Mouse (Mus musculus) heart, postnatal 14 days (tissue): ENCODE results near the gene Per1. TPM values are rescaled to one million over a fixed set of nuclear protein-coding genes. Genes with fewer than 3 reads are reported as not detected.

Experiments
- DNase-seq, 2 experiments: peaks; one replicate each; pipeline ENCODE4 v3.0.0; 2021 to 2022
- intact Hi-C: fragments of 180-260 bp; cut with DNase I; formaldehyde crosslinking; loops from one replicate; pipeline ENCODE4 v1.15.1; 2025
- total RNA-seq, 2 experiments: library from RNA; stranded (reverse); gene quantifications; 2 replicates each; pipeline ENCODE4 v1.2.3; 2021

Per1 gene
- total RNA-seq, 2 experiments from 2014 or later = 100 to 103 TPM

DNA sequence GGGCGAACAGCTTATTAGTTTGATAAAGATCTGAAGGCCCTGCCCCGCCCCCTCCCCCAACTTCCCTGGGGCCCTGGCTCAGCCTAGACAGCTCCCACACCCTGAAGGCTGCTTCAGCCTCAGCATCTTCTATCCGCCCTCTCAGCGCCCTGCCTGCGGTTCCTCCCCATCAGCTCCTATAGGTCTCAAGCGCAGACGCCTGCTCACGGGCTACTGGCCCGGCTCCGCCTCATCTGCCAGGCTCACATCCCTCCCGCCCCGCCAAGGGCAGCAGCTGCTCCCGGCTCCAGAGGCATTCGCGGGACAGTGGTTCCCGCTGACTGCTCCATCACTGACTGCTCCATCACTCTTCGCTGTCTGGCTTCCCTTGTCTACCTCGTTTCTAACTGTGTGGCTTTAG is 61.8 kb downstream of the Per1 start, which contains the start of gene Alox12b:
Gene Alox12b (plus strand): TSS at position 190 of the 400 bp plus-strand sequence.
- intact Hi-C loops = loop anchor here (1.0 kb wide), 1 partner anchor 21 kb away; no protein-coding TSS in a partner anchor
- DNase-seq = no peak

Other genes with a start within 250 kb of the Per1 start
- gene Ndel1, start 223.4 kb upstream of the Per1 start, total RNA-seq = 10 to 100 TPM; 56.1 to 59.6 TPM
- gene Rnf222, start 206.7 kb upstream of the Per1 start, total RNA-seq = under 1 TPM in 1 of 2 experiments, not detected in 1; 0.15 TPM
- 100 to 1,000 TPM; 607 to 680 TPM for gene Rpl26, start 193.6 kb upstream of the Per1 start, total RNA-seq
- gene Odf4, start 168.1 kb upstream of the Per1 start, total RNA-seq = not detected
- gene Arhgef15, start 137.7 kb upstream of the Per1 start, total RNA-seq = 10 to 100 TPM; 37.9 to 46.1 TPM
- gene Slc25a35, start 127.1 kb upstream of the Per1 start, total RNA-seq = 1 to 10 TPM; 4.5 to 5.5 TPM
- 10 to 100 TPM; 51.9 to 61.2 TPM for gene Rangrf, start 120.0 kb upstream of the Per1 start, total RNA-seq
- gene Pfas, start 86.8 kb upstream of the Per1 start, total RNA-seq = 1 to 10 TPM; 7.6 to 7.7 TPM
- 10 to 100 TPM; 13.1 to 16.5 TPM for gene Ctc1, start 79.3 kb upstream of the Per1 start, total RNA-seq
- 1 to 10 TPM; 3.6 to 8.1 TPM for gene Aurkb, start 49.6 kb upstream of the Per1 start, total RNA-seq
- gene Borcs6, start 35.5 kb upstream of the Per1 start, total RNA-seq = 10 to 100 TPM; 15.9 to 16.2 TPM
- gene Tmem107, start 24.4 kb upstream of the Per1 start, total RNA-seq = 1 to 10 TPM; 5.2 to 5.4 TPM
- 10 to 100 TPM; 68.8 to 72.6 TPM for gene Vamp2, start 6.7 kb upstream of the Per1 start, total RNA-seq
- under 1 TPM; 0.14 to 0.32 TPM for gene Hes7, start 25.2 kb downstream of the Per1 start, total RNA-seq
- under 1 TPM; 0.33 to 0.44 TPM for gene 9130213A22Rik, start 27.4 kb downstream of the Per1 start, total RNA-seq
- not detected for gene Aloxe3, start 30.7 kb downstream of the Per1 start, total RNA-seq
- gene Alox12b, start 61.8 kb downstream of the Per1 start, total RNA-seq = not detected
- 1 to 10 TPM in 1 of 2 experiments, under 1 TPM in 1; 0.88 to 1.7 TPM for gene Alox8, start 102.6 kb downstream of the Per1 start, total RNA-seq
- gene Gucy2e, start 141.8 kb downstream of the Per1 start, total RNA-seq = 1 to 10 TPM in 1 of 2 experiments, under 1 TPM in 1; 1.00 to 1.3 TPM
- gene Cntrob, start 228.6 kb downstream of the Per1 start, total RNA-seq = 1 to 10 TPM; 3.4 to 6.1 TPM
- 10 to 100 TPM; 54.0 to 61.4 TPM for gene Trappc1, start 228.8 kb downstream of the Per1 start, total RNA-seq
- gene Kcnab3, start 231.0 kb downstream of the Per1 start, total RNA-seq = under 1 TPM; 0.51 to 0.67 TPM
- under 1 TPM; 0.34 to 0.48 TPM for gene Rnf227, start 245.2 kb downstream of the Per1 start, total RNA-seq